In genomic region chr5:45278571-45278970, GRCm38 (mm10) we compare ENCODE assay signal across 8 mouse cellular contexts.
DNase-seq lines count a peak whose midpoint lies in the region; ATAC-seq lines count a peak whose summit lies in the region.

No protein-coding gene starts in this region.

- no peak overlapping the region for H3K27ac ChIP-seq in forebrain, embryonic 13.5 days
- H3K27ac ChIP-seq in heart, embryonic 16.5 days (ENCODE audit: low read length) = no peak overlapping the region
- no peak overlapping the region for H3K27ac ChIP-seq in liver, embryonic 11.5 days (ENCODE audit: low read depth, low read length)
- H3K27ac ChIP-seq in neural tube, embryonic 13.5 days (replicated peaks) = peak overlapping the region; percentile 49

- ATAC-seq in forebrain, embryonic 13.5 days = peak; percentile 88
- peak; percentile 49; the same call in 1 of the 2 replicates for ATAC-seq in heart, embryonic 16.5 days (replicated peaks; ENCODE audit: extremely low read depth, insufficient read depth, low FRiP score)
- no peak; the same call in 1 of the 2 replicates for ATAC-seq in liver, embryonic 11.5 days (replicated peaks; ENCODE audit: low FRiP score)
- ATAC-seq in neural tube, embryonic 13.5 days (ENCODE audit: low read depth) = peak; percentile 25

- no peaks in the 10 kb centered on the region for H3K27me3 ChIP-seq in forebrain, embryonic 13.5 days
- H3K27me3 ChIP-seq in heart, embryonic 16.5 days (ENCODE audit: control insufficient read depth, insufficient read depth, low read length) = no peaks in the 10 kb centered on the region
- no peaks in the 10 kb centered on the region for H3K27me3 ChIP-seq in liver, embryonic 11.5 days (replicated peaks; ENCODE audit: control insufficient read depth, insufficient read depth, low read length)
- no peaks in the 10 kb centered on the region for H3K27me3 ChIP-seq in neural tube, embryonic 13.5 days

- H3K4me3 ChIP-seq in forebrain, embryonic 13.5 days = peak overlapping the region; percentile 25; the same call in 1 of the 2 replicates
- peak overlapping the region; percentile 34 for H3K4me3 ChIP-seq in heart, embryonic 16.5 days (ENCODE audit: low read length)
- H3K4me3 ChIP-seq in liver, embryonic 11.5 days (ENCODE audit: low read depth, low read length) = no peak overlapping the region
- H3K4me3 ChIP-seq in neural tube, embryonic 13.5 days = peak overlapping the region; percentile 37

- no peaks in the 10 kb centered on the region for H3K36me3 ChIP-seq in forebrain, embryonic 13.5 days (ENCODE audit: poor library complexity, severe bottlenecking)
- no peaks in the 10 kb centered on the region for H3K36me3 ChIP-seq in heart, embryonic 16.5 days (ENCODE audit: control insufficient read depth, insufficient read depth)
- H3K36me3 ChIP-seq in liver, embryonic 11.5 days (ENCODE audit: control insufficient read depth, insufficient read depth, low read length) = no peaks in the 10 kb centered on the region
- H3K36me3 ChIP-seq in neural tube, embryonic 13.5 days = no peaks in the 10 kb centered on the region

- peak overlapping the region; percentile 59 for H3K4me2 ChIP-seq in forebrain, embryonic 13.5 days
- peak overlapping the region; percentile 57 for H3K4me2 ChIP-seq in heart, embryonic 16.5 days (ENCODE audit: low read depth, low read length)
- peak overlapping the region; percentile 58 for H3K4me2 ChIP-seq in liver, embryonic 11.5 days
- peak overlapping the region; percentile 63 for H3K4me2 ChIP-seq in neural tube, embryonic 13.5 days

- H3K4me1 ChIP-seq in forebrain, embryonic 13.5 days = peaks cover 17% of the 10 kb centered on the region
- no peaks in the 10 kb centered on the region for H3K4me1 ChIP-seq in heart, embryonic 16.5 days (ENCODE audit: control insufficient read depth, insufficient read depth, low read length)
- H3K4me1 ChIP-seq in liver, embryonic 11.5 days (replicated peaks; ENCODE audit: control insufficient read depth, insufficient read depth, low read length) = no peaks in the 10 kb centered on the region
- peaks cover 32% of the 10 kb centered on the region for H3K4me1 ChIP-seq in neural tube, embryonic 13.5 days (replicated peaks)

- 2% methylated on average over 9 of the region's 9 CpGs for whole genome bisulfite sequencing in forebrain, embryonic 13.5 days
- WGBS in heart, embryonic 16.5 days = 3% methylated on average over 9 of the region's 9 CpGs
- 3% methylated on average over 9 of the region's 9 CpGs for WGBS in liver, embryonic 11.5 days
- WGBS in neural tube, embryonic 13.5 days = under 1% methylated on average over 9 of the region's 9 CpGs

- H3K9ac ChIP-seq in forebrain, embryonic 13.5 days = 0 out of 2 replicates have a peak overlapping the region, but pooled peaks have one; percentile 50
- H3K9ac ChIP-seq in heart, embryonic 16.5 days (ENCODE audit: low read length) = no peak overlapping the region
- H3K9ac ChIP-seq in liver, embryonic 11.5 days (ENCODE audit: low read depth, low read length) = no peak overlapping the region
- H3K9ac ChIP-seq in neural tube, embryonic 13.5 days = peak overlapping the region; percentile 61

- peak; percentile 40 for DNase-seq in ES-CJ7 (ENCODE audit: low read depth, low spot score)
- DNase-seq in c-Kit-positive CD71-positive TER-119-positive erythroid progenitor cells, embryonic 14.5 days (ENCODE audit: low spot score) = peak; percentile 15
- DNase-seq in kidney, postnatal 25 days = peak; percentile 81 to 94
- peak; percentile 53 for DNase-seq in liver, embryonic 11.5 days (ENCODE audit: low spot score)
- peak; percentile 28 for DNase-seq in urinary bladder, postnatal 10 days (ENCODE audit: low spot score)

- H3K9me3 ChIP-seq in forebrain, embryonic 13.5 days (replicated peaks) = no peaks in the 10 kb centered on the region
- no peaks in the 10 kb centered on the region for H3K9me3 ChIP-seq in heart, embryonic 16.5 days (replicated peaks; ENCODE audit: control insufficient read depth, low read length)
- no peaks in the 10 kb centered on the region for H3K9me3 ChIP-seq in liver, embryonic 11.5 days (ENCODE audit: control insufficient read depth, low read length)
- no peaks in the 10 kb centered on the region for H3K9me3 ChIP-seq in neural tube, embryonic 13.5 days

Comparison
In these comparisons a context has a peak if more than half of its experiments do, and no peak if none do; other contexts are left out.
1. DNase-seq: peak in every context shown above with its lines; median percentile 88 in kidney, postnatal 25 days; 53 in liver, embryonic 11.5 days; 40 in ES-CJ7; 28 in urinary bladder, postnatal 10 days; 15 in c-Kit-positive CD71-positive TER-119-positive erythroid progenitor cells, embryonic 14.5 days.
2. H3K9ac ChIP-seq: peak in forebrain, embryonic 13.5 days (single experiment) and neural tube, embryonic 13.5 days (single experiment); none in heart, embryonic 16.5 days (single experiment) and liver, embryonic 11.5 days (single experiment).
3. Peak in every context shown above with its lines, with median percentiles within 50 percentile points of each other: H3K4me2 ChIP-seq.